Mouse (Mus musculus) regulatory T cell (primary cell): Measurements from ENCODE around the gene Cib4.

Source experiments
- in situ Hi-C: fragments of 300-600 bp; cut with MboI, MseI; formaldehyde crosslinking; loops from one replicate; pipeline ENCODE4 v1.15.1; 2025; ENCODE audit warnings: high pct_unique_total_duplicates

Gene Cib4

GRCm38 (mm10) chr5:30545698-30546097 is at the start of gene Cib4:
TSS of gene Cib4 (minus strand) at chr5:30545836.
- in situ Hi-C loops = no loop called here

- in situ Hi-C loops = no loop called here
Measured at GRCm38 (mm10) chr5:30594953-30595560, 49.4 kb upstream of the Cib4 start.

- in situ Hi-C loops = no loop called here
Measured at GRCm38 (mm10) chr5:30593811-30594504, 48.3 kb upstream of the Cib4 start.

GRCm38 (mm10) chr5:30593360-30593759 is 47.7 kb upstream of the Cib4 start:
- in situ Hi-C loops = no loop called here

- in situ Hi-C loops = no loop called here
Measured at GRCm38 (mm10) chr5:30592279-30592980, 46.8 kb upstream of the Cib4 start.

- in situ Hi-C loops = no loop called here
Measured at GRCm38 (mm10) chr5:30591786-30592185, 46.1 kb upstream of the Cib4 start.

- in situ Hi-C loops = no loop called here
Measured at GRCm38 (mm10) chr5:30591205-30591731, 45.6 kb upstream of the Cib4 start.

- in situ Hi-C loops = no loop called here
Measured at GRCm38 (mm10) chr5:30590231-30590630, 44.6 kb upstream of the Cib4 start.

- in situ Hi-C loops = no loop called here
Measured at GRCm38 (mm10) chr5:30589546-30589945, 43.9 kb upstream of the Cib4 start.

GRCm38 (mm10) chr5:30589069-30589468 is 43.4 kb upstream of the Cib4 start:
- in situ Hi-C loops = no loop called here

- in situ Hi-C loops = no loop called here
Measured at GRCm38 (mm10) chr5:30588301-30588968, 42.8 kb upstream of the Cib4 start.

GRCm38 (mm10) chr5:30587681-30588300 is 42.2 kb upstream of the Cib4 start, which contains the start of gene Kcnk3:
TSS of gene Kcnk3 (plus strand) at chr5:30588170.
- in situ Hi-C loops = no loop called here

GRCm38 (mm10) chr5:30587101-30587500 is 41.5 kb upstream of the Cib4 start:
- in situ Hi-C loops = no loop called here

- in situ Hi-C loops = no loop called here
Measured at GRCm38 (mm10) chr5:30586616-30587015, 41.0 kb upstream of the Cib4 start.

GRCm38 (mm10) chr5:30582017-30582416 is 36.4 kb upstream of the Cib4 start:
- in situ Hi-C loops = no loop called here

GRCm38 (mm10) chr5:30580725-30581124 is 35.1 kb upstream of the Cib4 start:
- in situ Hi-C loops = no loop called here

- in situ Hi-C loops = no loop called here
Measured at GRCm38 (mm10) chr5:30578445-30579080, 32.9 kb upstream of the Cib4 start.

GRCm38 (mm10) chr5:30577654-30578310 is 32.1 kb upstream of the Cib4 start:
- in situ Hi-C loops = no loop called here

- in situ Hi-C loops = no loop called here
Measured at GRCm38 (mm10) chr5:30577251-30577650, 31.6 kb upstream of the Cib4 start.

- in situ Hi-C loops = no loop called here
Measured at GRCm38 (mm10) chr5:30576233-30576632, 30.6 kb upstream of the Cib4 start.
